Mouse (Mus musculus) kidney, embryonic 15.5 days (tissue): ENCODE measurements around the gene Gm17783. TPM values are rescaled to one million over a fixed set of nuclear protein-coding genes. Genes with fewer than 3 reads are reported as not detected.
"Not testable (repeated sequence)": the region's sequence is repeated elsewhere in the genome, so short reads cannot be mapped to it uniquely, and the experiment has no call there.

Experiments
- ATAC-seq: fragments of 200-750 bp; cut with Nextera tagmentation; replicated peaks from 2 replicates; pipeline ENCODE4 v1.8.0; 2017; ENCODE audit warnings: moderate TSS enrichment; ENCODE audit not compliant: low FRiP score
- H3K27ac ChIP-seq: fragments of 300-500 bp; sonication (generic); 2 replicates; pipeline ENCODE4 v1.5.1; 2015; ENCODE audit warnings: mild to moderate bottlenecking, inconsistent platforms
- H3K27me3 ChIP-seq: fragments of 300-500 bp; sonication (generic); 2 replicates; pipeline ENCODE4 v1.6.1; 2015; ENCODE audit warnings: inconsistent platforms
- H3K36me3 ChIP-seq: fragments of 300-500 bp; sonication (generic); 2 replicates; pipeline ENCODE4 v1.6.1; 2015; ENCODE audit warnings: inconsistent platforms
- H3K4me1 ChIP-seq: fragments of 300-500 bp; sonication (generic); 2 replicates; pipeline ENCODE4 v1.6.1; 2015; ENCODE audit warnings: inconsistent platforms
- H3K4me2 ChIP-seq: fragments of 300-500 bp; sonication (generic); 2 replicates; pipeline ENCODE4 v1.6.1; 2015; ENCODE audit warnings: moderate library complexity, mild to moderate bottlenecking, inconsistent platforms
- H3K4me3 ChIP-seq: fragments of 300-500 bp; sonication (generic); replicated peaks from 2 replicates; pipeline ENCODE4 v1.5.1; 2015; ENCODE audit warnings: mild to moderate bottlenecking, inconsistent platforms
- H3K9ac ChIP-seq: fragments of 300-500 bp; sonication (generic); 2 replicates; pipeline ENCODE4 v1.6.1; 2015; ENCODE audit warnings: mild to moderate bottlenecking, inconsistent platforms
- H3K9me3 ChIP-seq: fragments of 300-500 bp; sonication (generic); replicated peaks from 2 replicates; pipeline ENCODE4 v1.6.1; 2016; ENCODE audit warnings: inconsistent platforms
- WGBS: fragments of 180-500 bp; shearing (Covaris S2); methylation state at CpG from one replicate; pipeline ENCODE4 v1.1.7; 2015; ENCODE audit warnings: mixed read lengths; 5-methylcytosine and 5-hydroxymethylcytosine counted together
- polyA plus RNA-seq: library from polyadenylated mRNA; unstranded; fragments of >200 nt; fragmentation: Nextera tagmentation; extraction: Ambion mirVana; gene quantifications from 2 replicates; pipeline ENCODE4 v1.2.1, GENCODE M21; 2015

Gene Gm17783
- polyA plus RNA-seq, 1 experiment from 2014 or later, result 2.5 TPM

GRCm38 (mm10) chr16:45476991-45477390 is 54.9 kb downstream of the Gm17783 start:
- no peaks in the 10 kb centered on the region for H3K9me3 ChIP-seq
- no peak overlapping the region for H3K4me3 ChIP-seq
- H3K27me3 ChIP-seq, result no peaks in the 10 kb centered on the region
- H3K4me2 ChIP-seq, result no peak overlapping the region
- H3K4me1 ChIP-seq, result no peaks in the 10 kb centered on the region
- no peaks in the 10 kb centered on the region for H3K36me3 ChIP-seq
- no peak for ATAC-seq
- H3K27ac ChIP-seq, result no peak overlapping the region
- no peak overlapping the region for H3K9ac ChIP-seq

- not testable (repeated sequence) for H3K27me3 ChIP-seq, H3K4me3 ChIP-seq, H3K4me2 ChIP-seq, H3K4me1 ChIP-seq, H3K9ac ChIP-seq, H3K9me3 ChIP-seq, ATAC-seq, H3K36me3 ChIP-seq
- 41% methylated on average over 3 of the region's 3 CpGs for WGBS
- peak overlapping the region; percentile 79 for H3K27ac ChIP-seq
Measured at GRCm38 (mm10) chr16:45471836-45472235, 60.0 kb downstream of the Gm17783 start.

Other genes with a start within 250 kb of the Gm17783 start
- gene Cd200, start 123.0 kb downstream of the Gm17783 start, polyA plus RNA-seq, result 34.9 and 39.1 TPM in 2 replicates
- gene Gm609, start 39.1 kb downstream of the Gm17783 start, polyA plus RNA-seq, result 0.61 and 0.80 TPM in 2 replicates
- gene Slc9c1, start 3.3 kb upstream of the Gm17783 start, polyA plus RNA-seq, result not detected in 2 replicates
- gene Gcsam, start 78.3 kb upstream of the Gm17783 start, polyA plus RNA-seq, result 0.08 and 0.18 TPM in 2 replicates
- gene BC016579, start 122.0 kb upstream of the Gm17783 start, polyA plus RNA-seq, result 0.23 and 0.30 TPM in 2 replicates
- 0.09 TPM in 1 of 2 replicates, not detected in the other for gene Tmprss7, start 161.6 kb upstream of the Gm17783 start, polyA plus RNA-seq
- gene Tagln3, start 192.6 kb upstream of the Gm17783 start, polyA plus RNA-seq, result 7.9 and 13.4 TPM in 2 replicates
- gene Abhd10, start 210.9 kb upstream of the Gm17783 start, polyA plus RNA-seq, result 36.9 and 39.3 TPM in 2 replicates